ENCODE assay signal across 22 mouse cellular contexts in genomic region chr1:37343265-37343664, GRCm38 (mm10).
"Had no signal": no experiment of that assay in that cellular context is flagged by ENCODE, and none has a peak within 500 bp of the region (broad histone marks: within the 10 kb centered on the region; RNA-seq: fewer than 3 reads in every experiment).

No protein-coding gene starts in this region.

- H3K9ac ChIP-seq: heart, embryonic 12.5 days; hindbrain, embryonic 13.5 days; hindbrain, embryonic 15.5 days; kidney, embryonic 15.5 days; limb, embryonic 12.5 days had no signal

- H3K27me3 ChIP-seq: heart, embryonic 12.5 days; hindbrain, embryonic 13.5 days; hindbrain, embryonic 15.5 days; kidney, embryonic 15.5 days; limb, embryonic 12.5 days had no signal

- H3K4me2 ChIP-seq: heart, embryonic 12.5 days; hindbrain, embryonic 13.5 days; hindbrain, embryonic 15.5 days; kidney, embryonic 15.5 days; limb, embryonic 12.5 days had no signal

- DNase-seq: gastrocnemius, adult 2 months; gastrocnemius, postnatal 10 days; gastrocnemius, postnatal 25 days; heart, adult 18-20 months; heart, postnatal 10 days; heart, postnatal 36 days; kidney, adult 11 months; kidney, adult 2 months; kidney, adult 9 months; kidney, postnatal 14 days; kidney, postnatal 36 days; layer of hippocampus, adult 9-11 months; layer of hippocampus, postnatal 36 days; left cerebral cortex, postnatal 4 days had no signal

- H3K9me3 ChIP-seq: heart, embryonic 12.5 days; hindbrain, embryonic 13.5 days; hindbrain, embryonic 15.5 days; kidney, embryonic 15.5 days; limb, embryonic 12.5 days had no signal

- H3K4me1 ChIP-seq: hindbrain, embryonic 15.5 days; limb, embryonic 12.5 days had no signal

- H3K36me3 ChIP-seq: heart, embryonic 12.5 days; hindbrain, embryonic 13.5 days; hindbrain, embryonic 15.5 days; kidney, embryonic 15.5 days; limb, embryonic 12.5 days had no signal

- ATAC-seq: hindbrain, postnatal 0 days; intestine, embryonic 16.5 days had no signal

- H3K4me3 ChIP-seq: gastrocnemius, adult 2 months; heart, embryonic 12.5 days; hindbrain, embryonic 13.5 days; hindbrain, embryonic 15.5 days; kidney, embryonic 15.5 days; limb, embryonic 12.5 days had no signal

- H3K27ac ChIP-seq: hindbrain, embryonic 13.5 days; hindbrain, embryonic 15.5 days; hindbrain, postnatal 0 days; kidney, embryonic 15.5 days; kidney, postnatal 0 days; limb, embryonic 12.5 days had no signal
